Mouse (Mus musculus) kidney, adult 2 months (tissue): ENCODE measurements around the gene Agpat3. TPM values are rescaled to one million over a fixed set of nuclear protein-coding genes. Genes with fewer than 3 reads are reported as not detected.

ENCODE experiments used
- DNase-seq: peaks from one replicate; pipeline ENCODE4 v3.0.0; 2021
- H3K27ac ChIP-seq: fragments of 200-500 bp; 2 replicates; pipeline ENCODE4 v1.5.1; 2012; ENCODE audit warnings: low read depth, low read length, control low read depth, inconsistent platforms; ENCODE audit not compliant: insufficient read depth
- H3K27me3 ChIP-seq: fragments of 200-500 bp; replicated peaks from 2 replicates; pipeline ENCODE4 v1.6.1; 2012; ENCODE audit warnings: mild to moderate bottlenecking, moderate library complexity, low read length, inconsistent platforms; ENCODE audit not compliant: control insufficient read depth, insufficient read depth
- H3K36me3 ChIP-seq: fragments of 200-500 bp; 2 replicates; pipeline ENCODE4 v1.6.1; 2012; ENCODE audit warnings: mild to moderate bottlenecking, moderate library complexity, low read length, inconsistent platforms; ENCODE audit not compliant: control insufficient read depth, insufficient read depth
- H3K4me1 ChIP-seq: fragments of 200-500 bp; 2 replicates; pipeline ENCODE4 v1.6.1; 2011; ENCODE audit warnings: low read length; ENCODE audit not compliant: control insufficient read depth, insufficient read depth
- H3K4me3 ChIP-seq: fragments of 200-500 bp; 2 replicates; pipeline ENCODE4 v1.5.1; 2011; ENCODE audit warnings: mild to moderate bottlenecking, low read depth, low read length, control low read depth; ENCODE audit not compliant: insufficient read depth
- CTCF ChIP-seq: fragments of 200-500 bp; conservative IDR thresholded peaks from 2 replicates; pipeline ENCODE4 v1.5.1; 2011; ENCODE audit warnings: low read depth, mild to moderate bottlenecking, control low read depth, low read length, moderate library complexity, mixed read lengths; ENCODE audit not compliant: insufficient read depth, insufficient read length
- POLR2A ChIP-seq: fragments of 200-500 bp; IDR thresholded peaks from one replicate; pipeline ENCODE4 v1.6.1; 2011; ENCODE audit warnings: low read depth, low read length, control low read depth
- WGBS: fragments of 180-500 bp; shearing (Covaris S2); methylation state at CpG from one replicate; pipeline ENCODE4 v1.1.7; 2018; 5-methylcytosine and 5-hydroxymethylcytosine counted together
- polyA plus RNA-seq: library from polyadenylated mRNA; depleted of rRNA; stranded (reverse); fragments of >200 nt; gene quantifications from 2 replicates; pipeline ENCODE4 v1.2.3, GENCODE M21; 2012

The Agpat3 gene
- polyA plus RNA-seq, 1 experiment: 460 TPM

DNA sequence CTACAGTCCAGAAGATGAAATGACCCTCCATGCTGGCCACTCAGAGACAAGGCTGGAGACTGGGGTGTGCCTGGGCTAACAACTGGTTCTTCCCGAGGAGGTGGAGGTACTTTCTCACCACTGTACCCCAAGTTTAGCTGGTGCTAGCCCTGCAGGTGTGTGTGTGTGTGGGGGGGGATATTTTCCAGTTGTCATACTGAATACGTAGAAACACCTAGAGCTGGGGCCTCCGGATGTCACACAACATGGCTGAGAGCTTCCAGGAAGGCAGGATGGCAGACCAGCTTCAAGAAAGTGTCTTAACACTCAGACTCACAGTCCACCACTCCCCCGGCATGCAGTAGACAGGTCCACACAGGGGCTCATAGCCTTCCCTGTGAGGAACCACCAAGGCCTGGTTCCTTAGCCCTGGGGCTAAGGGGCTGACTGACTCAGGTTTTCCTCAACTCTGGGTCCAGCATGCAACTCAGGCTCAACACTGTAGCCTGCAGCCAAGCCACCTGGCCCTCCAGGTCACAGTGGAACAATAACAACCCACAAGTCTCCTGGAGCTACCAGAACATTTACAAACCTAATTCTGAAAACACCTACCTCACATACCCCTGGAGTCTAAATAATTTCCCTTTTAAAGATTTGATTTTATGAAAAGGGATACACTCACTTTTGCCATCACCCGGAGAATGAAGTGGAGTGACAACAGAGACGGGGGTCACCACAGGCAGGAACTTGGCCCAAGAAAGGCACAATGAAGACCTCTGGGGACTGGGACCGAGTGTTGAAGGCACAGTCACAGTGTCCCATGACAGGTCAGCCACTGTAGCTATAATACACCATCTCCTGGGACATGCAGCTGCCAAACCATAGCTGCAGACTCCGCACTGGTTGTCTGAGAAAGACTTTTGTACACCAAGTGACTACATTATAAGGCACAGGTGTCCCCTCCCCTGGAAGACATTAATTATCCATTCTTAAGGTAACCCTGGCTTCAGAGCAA lies 53.3 kb downstream of the Agpat3 start:
- Histone ChIP-seq H3K4me3 (no peak overlapping the region), H3K27ac (peak overlapping the region; percentile 85), H3K27me3 (no peaks in the 10 kb centered on the region), H3K36me3 (no peaks in the 10 kb centered on the region), H3K4me1 (peaks cover 40% of the 10 kb centered on the region)
- 74% methylated on average over 8 of the region's 8 CpGs for WGBS
- DNase-seq: no peak
- TF ChIP-seq POLR2A: no peak
- no peak for TF ChIP-seq CTCF

DNA sequence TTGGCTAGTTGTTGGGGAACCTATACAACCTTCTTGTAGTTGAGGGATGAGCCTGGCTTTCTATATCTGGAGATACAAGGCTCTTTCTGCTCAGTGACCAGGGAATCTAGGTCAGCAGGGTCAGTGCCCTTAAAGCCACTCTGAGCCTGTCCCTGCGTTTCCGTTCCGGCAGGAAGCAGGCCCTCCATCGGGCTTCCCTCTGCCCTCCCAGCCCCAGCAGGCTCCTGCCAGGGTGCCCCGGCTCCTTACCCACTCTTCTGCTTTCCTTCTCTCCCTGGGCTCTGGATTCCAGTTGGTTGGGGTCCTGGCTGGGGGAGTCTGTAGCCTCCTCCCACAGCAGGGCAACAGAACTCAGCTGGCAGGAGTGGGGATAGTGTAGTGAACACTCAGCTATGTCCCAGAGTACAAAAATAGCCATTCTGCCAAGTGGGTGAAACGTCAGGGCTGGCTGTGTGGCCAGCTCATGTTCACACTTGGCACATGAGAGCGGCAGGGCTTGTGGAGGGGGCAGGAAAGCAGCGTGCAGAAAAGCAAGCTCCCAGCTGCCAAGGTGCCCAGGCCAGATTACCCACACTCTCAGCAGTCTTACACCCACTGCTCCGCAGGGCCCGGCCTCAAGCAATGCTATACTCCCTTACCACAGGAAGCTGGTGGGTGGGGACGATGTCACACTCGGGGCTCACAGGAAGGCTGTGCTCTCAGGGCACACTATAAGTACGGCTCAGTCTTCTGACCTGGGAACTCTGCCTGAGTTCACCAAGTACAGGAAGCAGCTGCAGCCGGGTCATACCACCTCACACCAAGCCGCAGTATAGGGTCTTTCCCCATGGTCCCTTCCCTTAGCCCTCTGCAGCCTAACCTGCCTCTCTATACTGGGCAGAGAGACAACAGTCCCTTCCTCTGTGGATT lies 54.5 kb downstream of the Agpat3 start:
- 1% methylated on average over 15 of the region's 15 CpGs for WGBS
- H3K27ac ChIP-seq: peak overlapping the region; percentile 85
- no peaks in the 10 kb centered on the region for H3K36me3 ChIP-seq
- peak; percentile 93 for DNase-seq
- no peaks in the 10 kb centered on the region for H3K27me3 ChIP-seq
- no peak for TF ChIP-seq POLR2A
- no peak for TF ChIP-seq CTCF
- H3K4me1 ChIP-seq: peaks cover 50% of the 10 kb centered on the region
- H3K4me3 ChIP-seq: 0 out of 2 replicates have a peak overlapping the region, but pooled peaks have one; percentile 5

DNA sequence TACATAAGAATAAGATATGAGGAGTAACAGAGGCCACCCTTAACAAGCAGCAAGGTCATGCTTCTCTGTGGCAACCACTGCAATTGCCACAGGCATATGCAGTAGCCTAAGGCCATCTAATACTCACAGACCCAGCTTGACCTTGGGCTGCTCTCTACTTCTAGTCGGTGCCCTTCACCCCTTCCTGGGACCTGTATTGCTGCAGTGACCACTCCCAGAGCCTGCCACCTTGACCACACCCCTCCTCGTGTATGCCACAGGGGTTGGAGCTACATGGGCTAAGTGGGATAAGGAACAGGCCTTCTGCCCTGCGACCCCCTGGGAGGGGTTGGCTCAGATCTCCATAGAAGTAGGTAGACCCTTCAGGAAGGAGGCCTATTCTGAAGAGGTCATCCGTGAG lies 55.3 kb downstream of the Agpat3 start:
- H3K4me3 ChIP-seq: no peak overlapping the region
- peak; percentile 40 for DNase-seq
- no peaks in the 10 kb centered on the region for H3K36me3 ChIP-seq
- peak overlapping the region; percentile 85 for H3K27ac ChIP-seq
- H3K4me1 ChIP-seq: peaks cover 59% of the 10 kb centered on the region
- H3K27me3 ChIP-seq: no peaks in the 10 kb centered on the region
- WGBS: 41% methylated on average over 4 of the region's 4 CpGs
- no peak for TF ChIP-seq CTCF
- TF ChIP-seq POLR2A: no peak

DNA sequence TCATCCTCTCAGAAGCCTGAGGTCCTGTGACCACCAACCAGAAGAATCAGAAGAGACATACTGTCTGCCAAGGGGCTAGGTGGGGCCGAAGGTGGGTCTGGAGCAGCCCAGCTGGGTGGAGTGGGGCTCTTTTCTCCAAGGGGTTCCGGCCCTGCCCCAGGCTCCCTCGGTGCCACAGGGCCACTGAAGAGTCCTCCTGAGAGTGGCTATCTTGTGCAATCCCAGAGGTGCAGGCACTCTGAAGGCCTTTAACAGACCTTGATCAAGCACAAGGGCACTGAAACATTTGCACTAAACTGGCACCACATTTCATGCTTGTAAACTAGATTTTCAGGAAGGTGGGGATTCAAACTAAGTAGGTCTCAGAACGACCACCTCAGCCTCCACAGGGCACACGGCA lies 55.9 kb downstream of the Agpat3 start:
- no peaks in the 10 kb centered on the region for H3K27me3 ChIP-seq
- no peak overlapping the region for H3K4me3 ChIP-seq
- no peaks in the 10 kb centered on the region for H3K36me3 ChIP-seq
- TF ChIP-seq POLR2A (no peak), CTCF (no peak)
- peak overlapping the region; percentile 85; the same call in 1 of the 2 replicates for H3K27ac ChIP-seq
- 79% methylated on average over 5 of the region's 5 CpGs for WGBS
- peaks cover 61% of the 10 kb centered on the region for H3K4me1 ChIP-seq
- no peak for DNase-seq

DNA sequence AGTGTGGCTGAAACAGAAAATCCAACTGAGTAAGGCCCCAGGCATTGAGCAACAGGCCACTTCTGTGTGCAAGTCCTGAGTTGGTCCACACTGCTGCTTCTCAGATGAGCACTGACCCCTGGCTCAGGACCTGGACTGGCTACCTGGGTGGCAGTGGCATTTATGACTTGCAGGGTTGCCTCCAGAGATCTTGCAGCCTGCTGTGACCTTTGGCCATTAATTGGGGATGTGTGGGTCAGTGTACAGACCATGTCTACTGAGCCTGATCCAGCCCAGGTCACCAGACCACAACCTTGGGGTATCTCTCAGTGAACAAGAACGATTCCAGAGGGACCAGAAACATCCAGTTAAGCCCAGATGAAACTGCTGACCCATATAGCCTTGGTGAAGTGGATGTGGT lies 58.7 kb downstream of the Agpat3 start:
- Histone ChIP-seq H3K36me3 (no peaks in the 10 kb centered on the region), H3K27ac (peak overlapping the region; percentile 43; the same call in 1 of the 2 replicates), H3K4me3 (no peak overlapping the region), H3K27me3 (no peaks in the 10 kb centered on the region), H3K4me1 (peaks cover 57% of the 10 kb centered on the region)
- peak; percentile 85 for DNase-seq
- no peak for TF ChIP-seq POLR2A
- no peak for TF ChIP-seq CTCF
- WGBS: 26% methylated on average over 1 of the region's 1 CpGs

DNA sequence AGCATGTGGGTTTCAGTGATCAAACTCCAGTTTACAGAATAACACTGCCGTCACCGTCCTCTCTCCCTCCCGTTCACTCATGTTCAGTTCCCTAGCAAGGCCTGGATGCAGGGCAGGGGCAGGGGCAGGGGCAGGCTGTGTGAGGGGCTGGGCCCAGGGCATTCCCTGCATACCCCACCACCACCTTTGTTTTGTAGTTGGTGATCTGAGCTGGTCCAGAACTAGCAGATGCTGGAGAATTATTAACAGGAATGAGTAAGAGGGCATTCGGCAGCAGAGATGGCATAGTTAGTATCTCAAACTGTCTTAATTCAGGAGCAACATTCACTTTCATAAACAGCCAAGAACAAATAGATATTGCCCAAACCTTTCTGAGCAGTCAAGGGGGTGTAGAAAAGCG lies 59.9 kb downstream of the Agpat3 start:
- Histone ChIP-seq H3K27me3 (no peaks in the 10 kb centered on the region), H3K4me1 (peaks cover 53% of the 10 kb centered on the region), H3K27ac (peak overlapping the region; percentile 32; the same call in 1 of the 2 replicates), H3K36me3 (no peaks in the 10 kb centered on the region), H3K4me3 (no peak overlapping the region)
- 49% methylated on average over 5 of the region's 5 CpGs for WGBS
- no peak for TF ChIP-seq POLR2A
- TF ChIP-seq CTCF: no peak
- peak; percentile 67 for DNase-seq
